Mouse (Mus musculus) C2C12 (cell line): ENCODE data around the gene Ccl2.

Experiments
- CTCF ChIP-seq: IDR thresholded peaks from one replicate; pipeline ENCODE4 v1.5.1; 2011; ENCODE audit not compliant: control insufficient read depth, insufficient read depth, insufficient read length
- FOSL1 ChIP-seq: IDR thresholded peaks from one replicate; pipeline ENCODE4 v1.8.0; 2011; ENCODE audit warnings: mild to moderate bottlenecking, low read length; ENCODE audit not compliant: poor library complexity, insufficient read depth, severe bottlenecking
- MAX ChIP-seq: IDR thresholded peaks from one replicate; pipeline ENCODE4 v1.6.1; 2011; ENCODE audit warnings: mild to moderate bottlenecking, control low read depth

- TF ChIP-seq CTCF (no peak), FOSL1 (no peak), MAX (no peak)
Observed at GRCm38 (mm10) chr11:82010115-82010514, 25.3 kb upstream of the Ccl2 start.
